Mouse (Mus musculus) C2C12 (cell line): Measurements from ENCODE around the gene Cdk2ap2.

Experiments used
- CTCF ChIP-seq: IDR thresholded peaks from one replicate; pipeline ENCODE4 v1.5.1; 2011; ENCODE audit not compliant: control insufficient read depth, insufficient read depth, insufficient read length
- MYOG ChIP-seq: IDR thresholded peaks from one replicate; pipeline ENCODE4 v1.6.1; 2011; ENCODE audit not compliant: control insufficient read depth, insufficient read length; ENCODE audit errors: extremely low read depth

DNA sequence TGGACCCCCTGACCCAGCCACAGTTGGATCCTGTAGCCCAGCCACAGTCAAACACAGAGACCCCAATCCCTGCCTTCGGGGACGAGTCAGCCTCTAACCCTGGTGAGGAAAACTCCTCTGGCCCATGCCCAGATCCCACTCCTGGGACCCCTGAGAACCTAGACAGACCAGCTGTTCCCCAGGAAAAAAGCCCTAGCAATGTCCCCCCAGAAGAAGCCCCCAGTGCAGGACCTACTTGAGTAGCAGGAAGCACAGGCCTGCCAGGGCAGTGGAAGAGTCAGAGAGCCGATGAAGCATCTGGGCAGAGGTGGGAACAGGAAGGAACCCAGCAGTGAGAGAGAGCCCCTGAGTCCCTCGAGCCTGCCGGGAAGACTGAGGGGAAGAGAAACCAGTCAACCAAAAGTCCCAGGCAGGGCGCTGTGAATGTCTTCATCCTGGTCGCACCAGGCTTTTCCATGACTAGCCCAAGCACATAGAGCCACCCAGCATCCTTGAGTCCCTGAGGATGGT lies 46.8 kb downstream of the Cdk2ap2 start, which contains the start of gene Cabp4:
- TF ChIP-seq CTCF (no peak), MYOG (no peak)
